Mouse (Mus musculus) brain, embryonic 14.5 days (tissue): ENCODE measurements around the gene Atg3. TPM values are rescaled to one million over a fixed set of nuclear protein-coding genes. Genes with fewer than 3 reads are reported as not detected.

Experiments used
- DNase-seq: peaks from one replicate; pipeline ENCODE4 v3.0.0-alpha.2; 2011; ENCODE audit warnings: low read depth
- CTCF ChIP-seq: fragments of 200-500 bp; IDR thresholded peaks from 2 replicates; pipeline ENCODE4 v1.5.1; 2012; ENCODE audit warnings: inconsistent platforms, mild to moderate bottlenecking, moderate library complexity, borderline replicate concordance; ENCODE audit not compliant: insufficient read depth, insufficient read length; ENCODE audit errors: extremely low read depth
- POLR2A ChIP-seq: fragments of 200-500 bp; IDR thresholded peaks from 2 replicates; pipeline ENCODE4 v1.6.1; 2012; ENCODE audit warnings: mild to moderate bottlenecking, inconsistent platforms, borderline replicate concordance; ENCODE audit not compliant: poor library complexity, insufficient read depth, insufficient read length, severe bottlenecking; ENCODE audit errors: extremely low read depth
- polyA plus RNA-seq: library from polyadenylated mRNA; depleted of rRNA; stranded (reverse); fragments of >200 nt; gene quantifications from 2 replicates; pipeline ENCODE4 v1.2.3, GENCODE M21; 2012

Atg3 gene
- polyA plus RNA-seq, 1 experiment = 29.4 TPM

- TF ChIP-seq CTCF (no peak), POLR2A (no peak)
Measured at GRCm38 (mm10) chr16:45145119-45145518, 13.5 kb upstream of the Atg3 start.

DNA sequence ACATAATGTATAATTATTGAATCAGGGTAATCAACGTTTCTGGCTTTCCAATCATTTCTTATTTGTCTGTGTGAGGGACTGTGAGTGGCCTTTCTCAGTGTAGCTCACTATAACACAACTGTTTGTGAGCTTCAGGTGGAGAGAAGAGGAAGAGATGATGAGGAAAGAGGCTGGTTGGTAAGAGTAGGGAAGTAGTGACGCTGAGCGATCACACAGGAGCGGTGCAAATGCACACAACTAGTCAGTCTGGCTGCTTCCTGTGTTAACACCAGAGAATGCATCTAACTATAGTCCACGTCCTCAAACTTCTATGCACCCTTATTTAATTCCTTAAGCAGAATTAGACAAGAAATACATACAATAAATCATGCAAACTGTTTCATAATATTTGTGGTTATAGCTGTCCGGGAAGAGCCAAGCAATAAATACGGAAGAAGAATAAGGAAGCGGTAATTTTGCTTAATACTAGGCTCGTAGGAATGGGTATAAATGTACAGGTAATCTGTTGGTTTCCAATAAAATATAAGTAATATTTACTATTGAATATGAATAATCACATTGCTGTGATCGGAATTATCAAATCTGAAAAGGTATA, 10.0 kb upstream of the Atg3 start:
- no peak for DNase-seq
- TF ChIP-seq CTCF (no peak), POLR2A (no peak)

More at GRCm38 (mm10) chr16:45145119-45145518, 13.5 kb upstream of the Atg3 start:
- no peak for DNase-seq

- no peak for DNase-seq
- TF ChIP-seq POLR2A (no peak), CTCF (no peak)
Measured at GRCm38 (mm10) chr16:45154741-45155250, 3.8 kb upstream of the Atg3 start.

DNA sequence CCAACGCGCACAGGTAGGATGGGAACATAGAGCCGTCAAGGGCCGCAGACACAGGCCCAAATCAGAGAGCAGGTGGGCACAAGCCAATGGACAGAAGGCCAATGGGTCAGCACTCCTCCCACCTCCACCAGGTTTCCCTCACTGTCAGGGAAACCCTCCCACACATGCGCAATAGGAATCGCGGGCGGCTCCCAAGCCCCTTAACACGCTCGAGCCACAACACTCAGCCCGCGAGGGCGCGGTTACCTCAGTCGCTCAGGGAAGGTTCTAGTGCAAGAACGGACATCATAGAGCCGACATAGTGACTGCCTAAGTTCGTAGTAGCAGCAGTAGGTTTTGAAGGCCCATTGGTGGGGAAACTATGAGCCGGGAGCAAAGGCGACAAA, 456 bp upstream of the Atg3 start:
- TF ChIP-seq POLR2A = no peak
- TF ChIP-seq CTCF = no peak
- peak; percentile 87 for DNase-seq

DNA sequence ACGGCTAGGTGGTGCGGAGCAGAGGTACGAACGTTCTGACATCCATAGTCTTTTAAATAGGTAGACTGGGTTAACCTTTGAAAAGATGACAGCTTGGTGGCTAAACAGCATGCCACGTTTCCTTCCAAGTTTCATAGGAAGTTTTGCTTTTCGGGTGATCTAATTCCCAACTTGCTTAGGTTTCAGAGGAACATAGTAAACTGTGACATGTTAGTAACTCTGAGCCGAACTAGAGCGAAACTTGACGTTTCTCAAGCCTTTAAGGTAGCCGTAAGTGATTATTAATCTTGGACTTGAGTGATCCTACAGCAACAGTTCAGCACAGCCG, 768 bp downstream of the Atg3 start:
- no peak for DNase-seq
- TF ChIP-seq POLR2A (no peak), CTCF (no peak)

DNA sequence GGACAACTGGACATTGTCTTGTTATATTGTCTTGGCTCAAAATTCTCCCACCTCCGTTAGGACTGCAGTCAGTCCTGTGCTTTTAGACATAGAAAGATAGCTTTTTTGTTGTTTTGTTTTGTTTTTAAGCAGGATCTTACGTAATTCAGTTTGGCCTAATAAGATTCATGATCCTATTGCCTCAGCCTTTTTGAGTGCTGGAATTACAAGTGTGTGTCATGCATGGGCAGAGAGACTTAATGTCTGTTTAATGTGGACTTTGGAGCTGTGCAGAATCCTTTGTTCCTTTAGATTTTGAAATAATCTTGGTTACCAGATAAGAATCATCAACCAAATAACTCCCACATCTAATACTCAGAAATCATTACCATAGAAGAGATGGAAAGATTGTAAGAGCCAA, 20.0 kb downstream of the Atg3 start:
- DNase-seq = no peak
- no peak for TF ChIP-seq POLR2A
- no peak for TF ChIP-seq CTCF

GRCm38 (mm10) chr16:45181824-45182223, 23.2 kb downstream of the Atg3 start:
- TF ChIP-seq POLR2A = no peak
- no peak for TF ChIP-seq CTCF
- DNase-seq = no peak

GRCm38 (mm10) chr16:45192613-45193012, 34.0 kb downstream of the Atg3 start:
- DNase-seq = peak; percentile 88
- peak; percentile 86 for TF ChIP-seq CTCF
- TF ChIP-seq POLR2A = no peak

DNA sequence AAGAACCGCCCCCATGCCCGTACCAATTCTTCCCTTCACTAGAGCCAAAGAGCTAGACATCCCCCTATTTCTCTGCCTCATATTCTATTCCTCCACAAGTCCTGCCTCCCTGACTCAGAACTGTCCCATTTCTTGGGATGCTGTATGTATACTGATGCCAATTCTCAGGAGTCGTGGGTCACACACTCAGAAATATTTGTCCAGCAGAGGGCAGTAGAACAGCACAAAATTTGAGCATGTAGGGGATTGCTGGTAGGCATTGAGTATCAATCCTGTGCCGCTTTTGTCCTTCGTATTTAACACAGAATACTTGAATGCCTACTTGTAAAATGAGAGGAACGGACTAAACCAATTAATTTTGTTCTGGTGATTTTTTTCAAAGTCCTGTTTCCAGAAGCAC, 38.2 kb downstream of the Atg3 start:
- DNase-seq = peak; percentile 90
- TF ChIP-seq CTCF = peak; percentile 73; the same call in 1 of the 2 replicates
- no peak for TF ChIP-seq POLR2A

DNA sequence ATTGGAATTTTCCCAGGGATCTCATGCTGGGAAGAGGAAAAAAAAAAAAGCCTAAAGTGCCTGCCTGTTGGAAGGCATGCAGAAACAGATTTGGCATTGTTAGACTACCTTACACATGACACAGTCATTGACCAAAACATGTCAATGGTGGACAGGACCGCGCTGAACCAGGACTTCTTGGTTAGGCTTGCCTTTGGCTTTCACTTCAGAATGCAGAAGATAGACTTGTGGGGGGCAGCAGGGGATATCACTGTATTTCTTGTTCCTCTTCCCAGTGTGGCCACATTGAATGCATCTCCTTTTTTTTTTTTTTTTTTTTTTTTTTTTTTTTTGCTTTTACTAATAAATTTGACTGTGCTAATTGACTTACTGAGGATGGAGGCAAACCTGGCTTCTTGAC, 42.8 kb downstream of the Atg3 start:
- DNase-seq = peak; percentile 14
- no peak for TF ChIP-seq POLR2A
- TF ChIP-seq CTCF = no peak

GRCm38 (mm10) chr16:45204438-45204837, 45.9 kb downstream of the Atg3 start:
- DNase-seq = no peak
- no peak for TF ChIP-seq CTCF
- no peak for TF ChIP-seq POLR2A
